Mouse (Mus musculus) monocyte, adult 5-6 weeks (primary cell): ENCODE measurements around the gene Mmp20. TPM values are rescaled to one million over a fixed set of nuclear protein-coding genes. Genes with fewer than 3 reads are reported as not detected.
A peak's percentile ranks its signal among the peaks of the same experiment; 100 is the strongest.

Source experiments
- ATAC-seq: fragments of 153-309, 156-312 bp; replicated peaks from 2 replicates; pipeline ENCODE4 v1.8.0; 2017; ENCODE audit warnings: mild to moderate bottlenecking; ENCODE audit not compliant: low TSS enrichment, insufficient number of reproducible peaks, severe bottlenecking, poor library complexity, low FRiP score
- total RNA-seq: library from RNA; stranded (forward); fragments of 200-1000, 200-491, 200-594 nt; gene quantifications from 3 replicates; pipeline ENCODE4 v1.2.3, GENCODE M21; 2017

Gene Mmp20
- not detected in 3 replicates for total RNA-seq

DNA sequence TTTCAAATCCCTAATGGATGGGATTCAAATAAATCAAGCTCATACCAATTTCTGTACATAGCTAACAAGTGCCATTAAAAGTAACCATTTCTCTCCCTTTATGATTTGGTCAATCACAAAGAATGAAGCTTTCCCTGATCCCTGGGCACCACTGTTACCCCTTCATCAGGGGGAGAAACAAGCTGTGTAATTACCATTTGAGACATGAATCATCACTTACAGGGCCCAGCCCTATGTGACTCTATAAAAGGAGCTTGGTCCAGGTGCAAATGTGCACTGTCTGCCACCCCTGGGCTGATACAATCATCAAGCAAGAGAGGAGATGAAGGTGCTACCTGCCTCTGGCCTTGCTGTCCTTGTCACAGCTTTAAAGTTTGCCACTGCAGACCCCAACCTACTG, at the start of gene Mmp20:
TSS of gene Mmp20 (plus strand) at position 301 of the 400 bp plus-strand sequence.
- no peak for ATAC-seq

DNA sequence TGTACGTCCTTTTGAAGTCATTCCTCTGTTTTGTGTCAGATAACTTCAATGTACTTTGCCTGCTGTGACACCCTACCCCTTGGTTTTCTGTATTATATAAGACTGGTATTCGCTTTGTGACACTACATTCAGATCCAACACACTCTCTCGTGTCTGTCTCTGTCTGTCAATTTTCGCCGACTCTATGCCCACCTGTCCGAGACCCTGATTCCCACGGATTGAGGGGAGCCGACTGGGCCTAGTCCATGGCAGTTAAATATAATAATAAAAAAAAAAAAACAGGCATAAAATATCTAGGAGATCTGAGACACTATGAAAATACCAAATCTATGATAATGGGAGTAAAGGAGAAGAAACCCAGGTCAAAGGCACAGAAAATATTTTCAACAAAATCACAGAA, 38.0 kb upstream of the Mmp20 start:
- ATAC-seq = no peak

- no peak for ATAC-seq
Observed at GRCm38 (mm10) chr9:7593272-7593812, 34.7 kb upstream of the Mmp20 start.

GRCm38 (mm10) chr9:7594816-7595540, 33.1 kb upstream of the Mmp20 start:
- ATAC-seq = peak; percentile 98

DNA sequence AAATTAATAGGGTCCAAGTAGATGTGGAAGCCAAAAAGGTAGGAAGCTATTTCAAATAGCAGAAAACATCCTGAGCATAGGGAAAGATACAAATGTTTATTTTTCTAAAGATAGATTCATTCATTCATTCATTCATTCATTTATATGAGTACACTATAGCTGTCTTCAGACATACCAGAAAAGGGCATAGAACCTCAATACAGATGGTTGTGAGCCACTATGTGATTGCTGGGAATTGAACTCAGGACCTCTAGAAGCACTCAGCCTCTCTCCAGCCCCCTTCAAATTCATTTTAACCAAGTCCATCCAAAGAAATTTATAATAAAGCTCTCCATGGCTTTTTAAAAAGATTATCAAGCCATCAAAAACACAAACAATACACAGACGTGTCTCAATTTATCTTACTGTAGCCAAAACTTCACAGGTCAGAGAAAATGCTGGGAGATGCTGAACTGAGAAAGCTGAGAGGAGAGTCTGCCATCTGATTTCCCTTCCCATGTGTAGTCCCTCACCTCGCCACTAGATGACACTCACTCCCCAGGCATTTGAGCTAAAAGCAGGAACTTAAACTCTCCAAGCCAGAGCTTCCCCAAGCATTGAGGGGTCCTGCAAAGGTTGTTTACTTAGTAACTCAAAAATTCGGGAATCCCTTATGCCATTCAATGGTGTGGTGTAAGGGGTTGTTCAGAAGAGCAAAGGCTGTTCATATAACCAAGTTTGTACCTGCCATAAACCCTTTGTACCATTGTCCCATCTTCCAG, 24.9 kb upstream of the Mmp20 start:
- peak; percentile 80; the same call in 1 of the 2 replicates for ATAC-seq

DNA sequence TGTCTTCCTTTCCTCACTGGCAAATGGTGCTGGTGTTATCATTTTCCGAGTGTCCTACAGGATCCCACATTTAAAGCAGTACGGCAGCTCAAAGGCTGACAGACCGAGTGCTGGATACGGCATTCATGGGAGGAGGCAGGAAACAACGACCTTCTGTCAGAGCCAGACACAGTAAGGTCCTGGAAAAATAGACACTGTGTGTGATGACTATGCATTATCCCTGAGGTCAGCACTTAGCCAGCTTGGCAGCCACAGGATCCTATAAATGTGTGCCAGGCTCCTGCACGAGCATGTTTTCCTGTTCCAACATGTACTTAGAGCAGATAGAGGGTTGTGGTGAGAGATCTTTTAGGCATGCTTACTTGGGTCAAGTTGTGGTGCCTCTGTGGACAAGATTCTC, 24.0 kb upstream of the Mmp20 start:
- ATAC-seq = no peak

- no peak for ATAC-seq
Observed at GRCm38 (mm10) chr9:7605638-7606037, 22.4 kb upstream of the Mmp20 start.

GRCm38 (mm10) chr9:7622582-7622981, 5.4 kb upstream of the Mmp20 start:
- ATAC-seq = no peak

DNA sequence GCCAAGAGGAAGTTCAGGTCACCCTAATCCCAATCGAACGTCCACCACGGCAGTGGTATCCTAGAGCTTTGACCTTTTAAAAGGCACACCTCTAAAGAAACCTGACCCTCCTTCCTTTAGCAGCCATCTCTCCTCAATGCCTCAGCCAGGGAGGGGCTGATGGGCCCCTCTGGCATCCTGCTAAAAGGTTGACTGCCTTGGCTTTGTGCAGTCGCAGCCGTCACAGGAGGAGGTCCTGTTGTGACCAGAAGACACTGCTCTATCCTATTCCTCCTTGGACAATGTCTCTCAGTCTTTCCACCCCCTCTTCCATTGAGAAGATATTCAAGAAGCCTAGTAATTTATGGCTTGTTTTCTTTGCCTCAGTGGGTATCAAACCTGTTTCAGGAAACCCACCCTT, 5.9 kb downstream of the Mmp20 start:
- ATAC-seq = no peak

DNA sequence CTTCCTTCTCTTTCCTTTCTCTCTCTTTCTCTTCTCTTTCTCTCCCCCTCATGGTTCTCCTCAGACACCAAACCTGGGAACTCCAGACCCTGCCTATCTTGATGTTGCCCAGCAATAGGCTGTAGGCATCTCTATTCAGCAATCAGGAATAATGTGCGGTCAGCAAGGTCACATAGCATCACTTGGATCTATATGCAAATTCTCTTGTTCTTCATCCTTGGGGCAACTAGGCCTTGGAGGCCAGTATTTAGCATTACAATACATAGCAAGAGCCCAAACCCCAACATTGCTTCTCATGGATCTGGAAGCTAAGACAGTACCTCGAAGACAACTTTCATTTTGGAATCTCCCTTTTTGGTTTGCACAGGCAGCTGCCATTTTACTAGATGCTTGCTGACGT, 19.9 kb downstream of the Mmp20 start:
- no peak for ATAC-seq

DNA sequence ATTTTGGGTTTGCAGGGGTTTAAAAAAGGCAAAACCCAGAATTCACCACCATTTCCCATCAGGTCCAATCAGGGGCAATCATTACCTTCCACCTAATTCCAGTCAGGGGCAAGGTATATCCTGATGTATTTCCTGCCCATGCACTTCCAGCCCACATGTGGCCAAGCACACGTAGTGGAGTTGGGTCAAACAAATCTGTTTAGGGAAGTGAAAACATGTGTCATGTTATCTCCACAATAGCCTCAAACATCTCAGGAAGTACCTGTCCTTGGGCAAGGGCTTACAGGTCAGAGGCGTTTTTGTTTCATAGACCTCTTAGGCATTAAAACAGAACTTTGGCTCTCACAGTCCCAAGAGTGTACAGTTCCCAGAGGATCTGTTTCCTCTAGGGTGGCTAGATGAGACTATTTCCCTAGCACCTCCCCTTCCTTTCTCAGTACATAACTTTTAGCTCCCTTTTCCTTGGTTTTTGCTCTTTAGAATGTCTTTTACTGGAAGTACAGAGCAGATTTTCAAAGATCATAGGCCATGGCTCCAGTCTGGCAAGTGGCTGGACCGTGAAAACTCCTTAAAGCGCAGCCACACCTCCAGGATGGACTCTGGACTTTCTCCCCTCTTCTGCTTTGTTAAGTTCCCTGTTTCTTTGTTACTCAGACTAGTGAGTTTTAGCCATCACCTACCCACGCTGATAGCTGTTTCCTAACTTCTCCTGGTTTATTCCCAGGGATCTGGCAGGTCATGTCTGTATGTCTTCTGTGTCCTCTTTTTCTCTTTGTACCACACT, 22.6 kb downstream of the Mmp20 start:
- ATAC-seq = no peak

GRCm38 (mm10) chr9:7652351-7653085, 24.5 kb downstream of the Mmp20 start:
- ATAC-seq = no peak

GRCm38 (mm10) chr9:7657946-7658345, 29.9 kb downstream of the Mmp20 start:
- no peak for ATAC-seq

DNA sequence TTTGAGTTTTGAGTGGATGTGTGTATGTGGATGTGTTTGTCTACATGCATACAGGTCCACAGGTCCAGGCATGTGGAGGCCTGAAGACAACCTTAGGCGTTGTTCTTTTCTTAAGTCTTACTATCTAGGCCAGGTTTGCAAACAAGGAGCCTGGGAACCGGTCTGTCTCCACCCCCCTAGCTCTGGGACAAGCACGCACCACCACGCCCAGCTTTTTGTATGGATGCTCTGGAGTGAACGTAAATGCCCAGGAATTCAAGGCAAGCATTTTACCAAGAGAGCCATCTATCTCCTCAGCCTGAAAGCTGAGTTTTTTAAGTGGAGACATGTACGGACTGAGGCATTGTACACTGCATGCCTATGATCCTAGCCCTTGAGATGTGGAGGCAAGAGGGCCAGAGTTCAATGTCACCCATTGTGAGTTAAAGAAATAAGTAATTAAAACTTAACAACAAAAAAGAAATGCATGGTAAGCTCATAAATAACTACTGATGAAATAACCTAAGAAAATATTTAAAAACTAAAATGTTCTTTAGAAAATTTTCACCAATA, 31.5 kb downstream of the Mmp20 start:
- no peak for ATAC-seq

DNA sequence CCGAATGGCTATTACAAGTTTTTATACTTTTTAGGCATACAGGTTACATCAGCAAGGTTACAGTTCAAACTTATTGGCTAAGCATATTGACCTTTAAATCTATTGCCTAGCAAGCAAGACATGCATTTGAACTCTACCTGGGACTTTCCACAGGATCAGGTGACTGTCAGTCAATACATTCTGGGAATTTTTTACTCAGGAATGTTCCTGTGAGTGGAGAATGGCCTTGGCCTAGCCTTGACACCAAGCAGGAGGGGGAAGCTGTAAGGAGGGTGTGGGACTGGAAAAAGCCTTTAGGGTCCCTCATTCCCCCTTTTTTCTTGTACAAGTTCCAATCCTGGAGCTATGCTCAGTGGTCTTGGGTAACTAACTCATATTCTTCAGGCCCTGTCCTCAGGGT, 33.3 kb downstream of the Mmp20 start:
- ATAC-seq = no peak

DNA sequence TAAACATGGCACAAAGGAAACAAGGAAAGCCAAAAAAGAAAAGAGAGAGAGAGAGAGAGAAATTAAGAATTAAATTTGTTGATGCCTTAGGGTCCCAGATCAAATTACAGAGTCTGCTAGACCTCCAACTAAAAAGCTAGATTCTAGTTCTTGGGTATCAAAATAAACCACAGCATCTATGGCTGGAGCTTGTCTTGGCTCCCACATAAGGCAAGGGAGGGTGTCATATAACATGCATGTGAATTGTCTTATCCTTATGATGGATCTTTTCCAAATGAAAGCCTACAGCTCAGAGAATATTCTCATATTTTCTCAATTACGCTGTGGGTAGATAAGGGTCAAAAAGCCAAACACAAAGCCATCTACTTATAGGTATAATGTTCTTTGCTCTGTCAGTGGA, 41.6 kb downstream of the Mmp20 start:
- ATAC-seq = no peak

GRCm38 (mm10) chr9:7672985-7673384, 45.0 kb downstream of the Mmp20 start:
- no peak for ATAC-seq

DNA sequence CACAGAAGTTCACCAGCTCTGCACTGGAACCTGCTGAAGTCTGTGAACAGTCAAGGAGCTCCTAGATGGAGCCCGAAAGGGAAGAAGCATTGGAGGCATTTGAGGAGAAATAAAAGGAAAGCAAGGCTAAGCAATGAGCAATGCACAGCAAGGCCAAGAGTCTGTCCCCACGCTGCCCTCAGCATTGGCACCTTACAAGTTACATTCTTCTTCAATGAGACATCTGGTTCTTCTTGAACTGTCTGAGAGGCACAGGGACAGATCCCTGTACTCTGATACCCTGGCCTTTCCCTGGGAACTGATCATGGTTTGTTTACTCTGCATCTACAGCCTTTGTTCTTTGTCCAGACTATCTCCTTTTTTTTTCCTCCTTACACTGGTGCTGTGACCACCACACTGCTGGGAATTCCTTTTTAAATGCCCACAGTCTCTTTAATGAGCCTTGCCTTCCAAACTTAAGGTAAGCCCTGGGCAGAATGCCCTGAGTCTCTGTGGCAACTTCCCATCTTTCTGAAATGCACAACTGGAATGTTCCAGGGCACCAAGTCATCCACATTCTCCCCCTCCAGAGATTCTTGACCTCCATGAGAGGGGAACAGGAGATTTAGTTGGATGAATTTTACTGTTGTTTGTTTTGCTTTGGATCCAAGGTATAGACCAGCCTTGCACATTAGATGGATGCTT, 50.3 kb downstream of the Mmp20 start:
- no peak for ATAC-seq
